Mouse (Mus musculus): ENCODE measurements around the gene Ctf1.

DNA sequence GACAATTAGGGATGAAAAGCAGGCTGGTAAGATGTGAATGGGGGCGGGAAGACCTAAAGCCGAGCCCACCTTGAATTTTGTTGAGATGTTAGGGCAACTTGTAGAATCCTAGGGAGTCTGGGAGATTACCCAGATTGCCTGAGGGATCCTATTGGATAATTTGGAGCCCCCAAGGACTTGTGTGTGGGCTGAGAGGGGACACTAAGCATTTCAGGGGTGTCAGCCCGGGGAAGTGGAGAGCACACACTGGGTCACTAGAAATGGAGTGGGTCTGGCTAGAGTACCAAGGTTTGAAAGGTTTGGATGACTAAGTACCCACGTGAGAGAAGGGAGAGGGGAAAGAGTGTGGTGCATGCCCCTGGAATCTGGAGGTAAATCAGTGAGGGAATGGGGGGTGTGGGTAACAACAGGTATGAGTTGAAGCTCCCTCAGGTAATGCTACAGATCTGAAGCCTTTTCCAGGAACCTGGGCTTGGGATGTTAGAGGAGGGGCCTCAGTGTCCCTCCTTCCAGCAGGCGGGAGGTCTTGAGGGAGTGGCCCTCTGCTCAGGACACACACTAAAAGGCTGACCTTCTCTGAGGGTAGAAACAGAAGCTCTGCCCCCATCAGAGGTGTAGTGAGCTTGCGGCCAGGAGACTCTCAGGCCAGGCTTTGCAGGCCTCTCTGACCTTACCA is 35.2 kb downstream of the Ctf1 start:
- TF ChIP-seq CTCF (IDR thresholded peaks at IDR 0.05; ENCODE audit: low read depth, low read length) (no peak), GATA1 (IDR thresholded peaks at IDR 0.05; ENCODE audit: borderline replicate concordance, low read length) (no peak), POLR2AphosphoS5 (IDR thresholded peaks at IDR 0.05; ENCODE audit: insufficient replicate concordance, low read depth, low read length) (no peak), TAL1 (conservative IDR thresholded peaks at IDR 0.05; ENCODE audit: low read depth, low read length) (no peak)

Data from G1E (cell line).